Mouse (Mus musculus): Measurements from ENCODE around the gene Pigw. TPM values are rescaled to one million over a fixed set of nuclear protein-coding genes. Genes with fewer than 3 reads are reported as not detected.

The Pigw gene
- polyA plus RNA-seq, 2 experiments = 1.2 to 4.1 TPM

GRCm38 (mm10) chr11:84907081-84907480, 27.0 kb upstream of the Pigw start:
- Histone ChIP-seq H3K4me3 (ENCODE audit: insufficient read depth in 1 of 2, low read depth in 2 of 2, low read length in 2 of 2) (no peak overlapping the region), H3K4me2 (ENCODE audit: low read depth) (no peak overlapping the region), H3K27ac (no peak overlapping the region), H3K27me3 (ENCODE audit: control insufficient read depth, insufficient read depth, low read length) (no peaks in the 10 kb centered on the region), H3K4me1 (replicated peaks; ENCODE audit: control insufficient read depth in 2 of 2, insufficient read depth in 2 of 2, low read length in 1 of 2) (no peaks in the 10 kb centered on the region), H3K9me3 (ENCODE audit: control insufficient read depth, low read length) (no peaks in the 10 kb centered on the region), H3K36me3 (replicated peaks; ENCODE audit: control insufficient read depth, insufficient read depth, low read depth) (peaks cover 45% of the 10 kb centered on the region), H3K9ac (replicated peaks) (no peak overlapping the region)
- ATAC-seq (ENCODE audit: insufficient read depth) (no peak), DNase-seq (ENCODE audit: low read depth in 3 of 3, low spot score in 3 of 3) (no peak)
- TF ChIP-seq EP300 (IDR thresholded peaks at IDR 0.05; ENCODE audit: low read depth) (no peak), CTCF (IDR thresholded peaks at IDR 0.05; ENCODE audit: low read depth) (no peak)
- WGBS (ENCODE audit: insufficient replicate concordance) = 65% methylated on average over 3 of the region's 3 CpGs

- Histone ChIP-seq H3K4me1 (replicated peaks; ENCODE audit: control insufficient read depth in 2 of 2, insufficient read depth in 2 of 2, low read length in 1 of 2) (no peaks in the 10 kb centered on the region), H3K36me3 (replicated peaks; ENCODE audit: control insufficient read depth, insufficient read depth, low read depth) (peaks cover 33% of the 10 kb centered on the region), H3K27me3 (ENCODE audit: control insufficient read depth, insufficient read depth, low read length) (no peaks in the 10 kb centered on the region), H3K4me2 (ENCODE audit: low read depth) (no peak overlapping the region), H3K9ac (replicated peaks) (no peak overlapping the region), H3K4me3 (ENCODE audit: insufficient read depth in 1 of 2, low read depth in 2 of 2, low read length in 2 of 2) (no peak overlapping the region), H3K27ac (no peak overlapping the region), H3K9me3 (ENCODE audit: control insufficient read depth, low read length) (no peaks in the 10 kb centered on the region)
- DNase-seq (ENCODE audit: low read depth in 3 of 3, low spot score in 3 of 3) (no peak), ATAC-seq (ENCODE audit: insufficient read depth) (no peak)
- TF ChIP-seq CTCF (IDR thresholded peaks at IDR 0.05; ENCODE audit: low read depth) (no peak), EP300 (IDR thresholded peaks at IDR 0.05; ENCODE audit: low read depth) (no peak)
- 77% methylated on average over 9 of the region's 9 CpGs for WGBS (ENCODE audit: insufficient replicate concordance)
Observed at GRCm38 (mm10) chr11:84904597-84905144, 24.6 kb upstream of the Pigw start.

GRCm38 (mm10) chr11:84893113-84893512, 13.0 kb upstream of the Pigw start:
- TF ChIP-seq CTCF (IDR thresholded peaks at IDR 0.05; ENCODE audit: low read depth) (no peak), EP300 (IDR thresholded peaks at IDR 0.05; ENCODE audit: low read depth) (no peak)
- Histone ChIP-seq H3K36me3 (replicated peaks; ENCODE audit: control insufficient read depth, insufficient read depth, low read depth) (peaks cover 11% of the 10 kb centered on the region), H3K4me1 (replicated peaks; ENCODE audit: control insufficient read depth in 2 of 2, insufficient read depth in 2 of 2, low read length in 1 of 2) (no peaks in the 10 kb centered on the region), H3K9ac (replicated peaks) (no peak overlapping the region), H3K9me3 (ENCODE audit: control insufficient read depth, low read length) (no peaks in the 10 kb centered on the region), H3K4me2 (ENCODE audit: low read depth) (no peak overlapping the region), H3K4me3 (ENCODE audit: insufficient read depth in 1 of 2, low read depth in 2 of 2, low read length in 2 of 2) (no peak overlapping the region), H3K27ac (no peak overlapping the region), H3K27me3 (ENCODE audit: control insufficient read depth, insufficient read depth, low read length) (no peaks in the 10 kb centered on the region)
- DNase-seq (ENCODE audit: low read depth in 3 of 3, low spot score in 3 of 3) (no peak), ATAC-seq (ENCODE audit: insufficient read depth) (no peak)
- WGBS (ENCODE audit: insufficient replicate concordance) = 86% methylated on average over 15 of the region's 15 CpGs

GRCm38 (mm10) chr11:84891705-84892104, 11.6 kb upstream of the Pigw start:
- H3K4me3 ChIP-seq (ENCODE audit: insufficient read depth in 1 of 2, low read depth in 2 of 2, low read length in 2 of 2) = no peak overlapping the region
- H3K27me3 ChIP-seq (ENCODE audit: control insufficient read depth, insufficient read depth, low read length) = no peaks in the 10 kb centered on the region
- ATAC-seq (ENCODE audit: insufficient read depth) = no peak
- WGBS (ENCODE audit: insufficient replicate concordance) = 80% methylated on average over 7 of the region's 7 CpGs
- H3K9ac ChIP-seq (replicated peaks) = no peak overlapping the region
- no peak overlapping the region for H3K4me2 ChIP-seq (ENCODE audit: low read depth)
- no peak overlapping the region for H3K27ac ChIP-seq
- no peak for TF ChIP-seq EP300 (IDR thresholded peaks at IDR 0.05; ENCODE audit: low read depth)
- TF ChIP-seq CTCF (IDR thresholded peaks at IDR 0.05; ENCODE audit: low read depth) = no peak
- DNase-seq (ENCODE audit: low read depth in 3 of 3, low spot score in 3 of 3) = no peak
- no peaks in the 10 kb centered on the region for H3K9me3 ChIP-seq (ENCODE audit: control insufficient read depth, low read length)
- no peaks in the 10 kb centered on the region for H3K4me1 ChIP-seq (replicated peaks; ENCODE audit: control insufficient read depth in 2 of 2, insufficient read depth in 2 of 2, low read length in 1 of 2)
- peaks cover 11% of the 10 kb centered on the region for H3K36me3 ChIP-seq (replicated peaks; ENCODE audit: control insufficient read depth, insufficient read depth, low read depth)

- WGBS (ENCODE audit: insufficient replicate concordance) = 90% methylated on average over 2 of the region's 2 CpGs
- Histone ChIP-seq H3K4me3 (ENCODE audit: insufficient read depth in 1 of 2, low read depth in 2 of 2, low read length in 2 of 2) (no peak overlapping the region), H3K4me2 (ENCODE audit: low read depth) (no peak overlapping the region), H3K4me1 (replicated peaks; ENCODE audit: control insufficient read depth in 2 of 2, insufficient read depth in 2 of 2, low read length in 1 of 2) (no peaks in the 10 kb centered on the region), H3K9me3 (ENCODE audit: control insufficient read depth, low read length) (no peaks in the 10 kb centered on the region), H3K9ac (replicated peaks) (no peak overlapping the region), H3K27ac (no peak overlapping the region), H3K36me3 (replicated peaks; ENCODE audit: control insufficient read depth, insufficient read depth, low read depth) (peaks cover 16% of the 10 kb centered on the region), H3K27me3 (ENCODE audit: control insufficient read depth, insufficient read depth, low read length) (no peaks in the 10 kb centered on the region)
- no peak for DNase-seq (ENCODE audit: low read depth in 3 of 3, low spot score in 3 of 3)
- no peak for TF ChIP-seq EP300 (IDR thresholded peaks at IDR 0.05; ENCODE audit: low read depth)
- no peak for TF ChIP-seq CTCF (IDR thresholded peaks at IDR 0.05; ENCODE audit: low read depth)
- ATAC-seq (ENCODE audit: insufficient read depth) = no peak
Observed at GRCm38 (mm10) chr11:84889492-84889891, 9.4 kb upstream of the Pigw start.

Measured in liver, embryonic 14.5 days (tissue).